Mouse (Mus musculus): ENCODE measurements around the gene Pced1b.
A peak's percentile ranks its signal among the peaks of the same experiment; 100 is the strongest.
"Not testable (repeated sequence)": the region's sequence is repeated elsewhere in the genome, so short reads cannot be mapped to it uniquely, and the experiment has no call there.

Pced1b gene

DNA sequence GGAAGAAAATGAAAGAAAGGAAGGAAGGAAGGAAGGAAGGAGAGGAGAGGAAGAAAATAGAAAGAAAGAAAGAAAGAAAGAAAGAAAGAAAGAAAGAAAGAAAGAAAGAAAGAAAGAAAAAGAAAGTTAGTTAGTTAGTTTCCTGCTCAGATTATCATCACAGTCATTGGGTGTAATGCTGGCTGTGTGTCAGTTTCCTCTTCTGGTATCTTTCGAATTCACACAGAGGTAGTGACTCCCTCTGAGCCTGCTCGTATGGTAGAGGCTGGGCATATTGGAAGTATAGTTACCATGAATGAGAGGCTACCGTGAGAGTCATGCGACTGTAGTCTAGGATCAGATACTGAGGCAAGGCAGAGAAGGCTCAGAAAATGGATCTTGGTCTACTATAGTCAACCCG, 104.8 kb downstream of the Pced1b start:
- TF ChIP-seq CTCF (conservative IDR thresholded peaks at IDR 0.05; ENCODE audit: low read length) (no peak), NANOG (IDR thresholded peaks at IDR 0.05; ENCODE audit: borderline replicate concordance, low read length) (no peak), POU5F1 (IDR thresholded peaks at IDR 0.05; ENCODE audit: borderline replicate concordance, low read length) (no peak)
- H3K9me3 ChIP-seq (ENCODE audit: low read length), result no peaks in the 10 kb centered on the region
- H3K4me3 ChIP-seq (replicated peaks; ENCODE audit: low read length), result no peak overlapping the region
- 0 out of 2 replicates have a peak, but pooled peaks cover 5% of the 10 kb centered on the region for H3K27me3 ChIP-seq (ENCODE audit: insufficient read depth, low read length)
- H3K4me1 ChIP-seq (replicated peaks; ENCODE audit: low read depth, low read length), result peaks cover 44% of the 10 kb centered on the region
- H3K36me3 ChIP-seq (ENCODE audit: insufficient read depth, low read length), result no peaks in the 10 kb centered on the region

DNA sequence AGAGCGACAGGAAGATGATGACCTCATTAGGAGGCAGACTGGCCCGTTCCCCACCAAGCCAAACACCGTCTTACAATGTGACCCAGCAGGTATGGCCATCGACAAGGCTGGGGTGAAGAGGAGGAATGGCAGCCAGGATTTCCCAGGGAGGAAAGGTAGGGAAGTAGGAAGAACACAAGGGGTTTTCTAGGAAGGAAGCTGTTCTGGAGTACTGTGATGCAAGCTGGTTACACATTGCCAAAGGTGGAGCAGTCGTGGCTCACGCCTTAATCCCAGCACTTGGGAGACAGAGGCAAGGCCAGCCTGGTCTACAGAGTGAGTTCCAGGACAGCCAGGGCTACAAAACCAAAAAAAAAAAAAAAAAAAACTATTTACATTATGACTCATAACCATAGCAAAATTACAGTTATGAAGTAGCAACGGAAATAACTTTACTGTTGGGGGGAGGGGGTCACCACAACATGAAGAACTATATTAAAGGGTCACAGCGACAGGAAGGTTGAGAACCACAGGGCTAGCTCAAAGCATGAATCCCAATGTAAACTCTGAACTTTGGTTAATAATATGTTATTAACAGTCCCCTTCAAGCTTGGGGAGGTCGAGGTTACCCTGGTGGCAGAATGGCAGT, 108.9 kb downstream of the Pced1b start:
- H3K4me1 ChIP-seq (replicated peaks; ENCODE audit: low read depth, low read length), result peaks cover 16% of the 10 kb centered on the region
- TF ChIP-seq NANOG (IDR thresholded peaks at IDR 0.05; ENCODE audit: borderline replicate concordance, low read length), result no peak
- H3K27me3 ChIP-seq (ENCODE audit: insufficient read depth, low read length), result no peaks in the 10 kb centered on the region
- no peak overlapping the region for H3K4me3 ChIP-seq (replicated peaks; ENCODE audit: low read length)
- H3K36me3 ChIP-seq (ENCODE audit: insufficient read depth, low read length), result no peaks in the 10 kb centered on the region
- no peaks in the 10 kb centered on the region for H3K9me3 ChIP-seq (ENCODE audit: low read length)

DNA sequence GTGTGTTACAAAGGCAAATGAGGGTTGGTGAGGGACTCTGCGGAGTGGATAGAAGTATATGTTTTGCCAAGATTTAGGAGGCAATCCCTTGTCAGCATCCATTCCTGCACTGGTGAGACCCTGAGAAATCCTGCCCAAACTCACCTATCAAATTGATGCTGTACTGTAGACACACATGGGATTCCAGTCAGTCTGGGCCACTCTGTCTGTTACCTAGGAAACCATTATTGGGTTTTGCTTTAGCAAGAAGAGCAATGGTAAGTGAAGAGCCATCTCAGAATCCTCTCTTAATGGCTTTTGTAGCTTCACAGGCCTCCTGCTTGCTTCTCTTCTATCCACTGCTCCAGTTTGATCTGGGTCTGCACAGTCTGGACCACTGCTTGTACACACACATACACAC, 110.1 kb downstream of the Pced1b start:
- no peaks in the 10 kb centered on the region for H3K9me3 ChIP-seq (ENCODE audit: low read length)
- H3K4me3 ChIP-seq (replicated peaks; ENCODE audit: low read length), result no peak overlapping the region
- H3K36me3 ChIP-seq (ENCODE audit: insufficient read depth, low read length), result no peaks in the 10 kb centered on the region
- peaks cover 23% of the 10 kb centered on the region for H3K4me1 ChIP-seq (replicated peaks; ENCODE audit: low read depth, low read length)
- TF ChIP-seq NANOG (IDR thresholded peaks at IDR 0.05; ENCODE audit: borderline replicate concordance, low read length), result no peak
- no peak for TF ChIP-seq POU5F1 (IDR thresholded peaks at IDR 0.05; ENCODE audit: borderline replicate concordance, low read length)
- TF ChIP-seq CTCF (conservative IDR thresholded peaks at IDR 0.05; ENCODE audit: low read length), result no peak
- no peaks in the 10 kb centered on the region for H3K27me3 ChIP-seq (ENCODE audit: insufficient read depth, low read length)

DNA sequence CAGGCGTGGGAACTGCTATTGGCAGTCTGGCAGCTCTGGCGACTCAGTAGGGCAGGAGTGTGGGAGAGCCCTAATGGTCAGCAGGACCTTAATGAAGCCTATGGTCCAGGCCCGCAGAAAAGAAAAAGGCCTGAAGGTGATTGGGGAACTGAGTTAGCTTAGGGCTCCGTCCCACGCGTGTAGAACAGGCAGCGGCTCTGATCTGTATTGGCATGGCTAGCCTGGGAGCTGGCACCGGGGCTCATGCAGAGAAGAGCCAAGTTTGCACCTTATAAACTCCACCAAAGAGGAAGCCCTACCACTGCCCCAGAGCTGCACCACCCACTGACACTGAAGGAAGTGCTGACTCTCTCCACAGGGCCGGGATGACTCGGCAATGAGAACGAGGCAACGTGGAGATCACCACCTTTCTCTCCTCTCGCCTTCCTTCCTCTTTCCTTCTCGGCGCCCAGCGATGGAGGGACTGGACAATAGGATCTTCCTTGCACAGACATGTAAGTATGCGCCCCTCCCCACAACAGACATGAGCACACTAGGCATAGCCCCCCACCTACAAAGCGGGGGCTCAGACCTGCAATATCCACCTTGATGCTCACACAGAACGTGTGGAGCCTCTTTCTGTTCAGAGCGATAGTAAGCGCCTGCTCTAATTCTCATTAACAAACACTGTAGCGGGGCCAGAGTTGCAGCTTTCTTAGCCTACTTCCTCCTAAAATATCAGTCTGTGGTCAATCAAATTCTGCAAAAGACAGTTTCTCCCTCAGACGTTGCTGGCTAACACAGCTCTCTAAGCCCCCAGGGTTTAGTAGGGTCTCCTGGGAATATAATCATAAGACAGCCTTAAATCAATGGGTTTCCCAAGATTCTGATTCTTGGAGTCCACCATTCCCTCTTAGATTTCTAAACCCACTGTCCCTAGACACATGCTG, 114.2 kb downstream of the Pced1b start:
- TF ChIP-seq CTCF (conservative IDR thresholded peaks at IDR 0.05; ENCODE audit: low read length) (no peak), NANOG (IDR thresholded peaks at IDR 0.05; ENCODE audit: borderline replicate concordance, low read length) (no peak), POU5F1 (IDR thresholded peaks at IDR 0.05; ENCODE audit: borderline replicate concordance, low read length) (no peak)
- H3K4me3 ChIP-seq (replicated peaks; ENCODE audit: low read length), result peak overlapping the region; percentile 68
- no peaks in the 10 kb centered on the region for H3K27me3 ChIP-seq (ENCODE audit: insufficient read depth, low read length)
- H3K9me3 ChIP-seq (ENCODE audit: low read length), result no peaks in the 10 kb centered on the region
- peaks cover 46% of the 10 kb centered on the region for H3K4me1 ChIP-seq (replicated peaks; ENCODE audit: low read depth, low read length)
- H3K36me3 ChIP-seq (ENCODE audit: insufficient read depth, low read length), result no peaks in the 10 kb centered on the region

DNA sequence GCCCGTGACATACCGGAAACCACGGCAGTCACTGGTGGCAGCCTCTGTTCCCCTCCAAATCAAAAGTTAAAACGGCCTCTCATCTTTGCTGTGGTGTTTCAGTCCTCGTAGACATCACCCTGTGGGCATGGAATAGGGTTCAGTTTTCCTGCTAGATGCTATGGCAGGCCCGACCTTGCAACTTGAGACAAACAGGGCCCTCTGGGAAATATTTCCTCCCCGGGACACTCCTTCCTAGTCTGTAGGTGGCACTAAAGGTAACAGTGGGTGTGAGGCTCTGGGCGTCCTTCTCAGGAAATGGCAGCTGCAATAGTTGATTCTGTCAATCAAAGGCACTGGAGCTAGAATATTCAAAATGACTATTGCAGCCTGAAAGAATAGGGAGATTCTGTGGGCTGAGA, 114.9 kb downstream of the Pced1b start:
- TF ChIP-seq NANOG (IDR thresholded peaks at IDR 0.05; ENCODE audit: borderline replicate concordance, low read length) (no peak), CTCF (conservative IDR thresholded peaks at IDR 0.05; ENCODE audit: low read length) (no peak), POU5F1 (IDR thresholded peaks at IDR 0.05; ENCODE audit: borderline replicate concordance, low read length) (no peak)
- no peaks in the 10 kb centered on the region for H3K9me3 ChIP-seq (ENCODE audit: low read length)
- H3K4me1 ChIP-seq (replicated peaks; ENCODE audit: low read depth, low read length), result peaks cover 51% of the 10 kb centered on the region
- no peaks in the 10 kb centered on the region for H3K27me3 ChIP-seq (ENCODE audit: insufficient read depth, low read length)
- peak overlapping the region; percentile 68 for H3K4me3 ChIP-seq (replicated peaks; ENCODE audit: low read length)
- H3K36me3 ChIP-seq (ENCODE audit: insufficient read depth, low read length), result no peaks in the 10 kb centered on the region

DNA sequence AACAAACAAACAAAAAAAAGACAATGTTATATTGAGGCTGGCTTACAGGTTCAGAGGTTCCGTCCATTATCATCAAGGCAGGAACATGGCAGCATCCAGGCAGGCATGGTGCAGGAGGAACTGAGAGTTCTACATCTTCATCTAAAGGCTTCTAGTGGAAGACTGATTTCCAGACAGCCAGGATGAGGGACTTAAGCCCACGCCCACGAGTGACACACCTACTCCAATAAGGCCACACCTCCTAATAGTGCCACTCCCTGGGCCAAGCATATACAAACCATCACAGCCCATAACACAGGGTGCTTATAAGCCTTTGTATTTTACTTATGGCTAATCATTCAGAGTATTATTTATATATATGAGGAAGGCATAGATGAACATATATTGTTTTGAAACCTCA, 117.4 kb downstream of the Pced1b start:
- H3K4me3 ChIP-seq (replicated peaks; ENCODE audit: low read length); H3K9me3 ChIP-seq (ENCODE audit: low read length); H3K27me3 ChIP-seq (ENCODE audit: insufficient read depth, low read length); H3K36me3 ChIP-seq (ENCODE audit: insufficient read depth, low read length): not testable (repeated sequence)
- H3K4me1 ChIP-seq (replicated peaks; ENCODE audit: low read depth, low read length), result peaks cover 69% of the 10 kb centered on the region

DNA sequence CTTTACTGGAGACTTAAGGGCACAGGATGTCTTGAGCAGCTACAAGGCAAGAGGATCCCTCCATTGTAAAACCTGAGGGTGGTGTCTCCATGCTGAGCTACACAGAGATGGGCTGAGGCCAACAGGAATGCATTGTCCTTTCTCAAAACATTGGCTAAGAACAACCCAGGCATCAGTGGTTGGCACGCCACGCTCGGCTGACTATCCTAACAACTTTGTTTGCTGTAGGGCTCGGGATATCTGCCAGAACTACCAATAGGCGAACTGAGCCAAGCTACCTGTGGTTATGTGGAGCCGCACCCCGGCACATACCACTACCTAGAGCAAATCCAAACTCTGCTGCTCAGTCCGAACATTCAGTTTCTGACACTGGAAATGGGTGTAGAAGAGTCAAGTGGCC, 118.1 kb downstream of the Pced1b start:
- H3K9me3 ChIP-seq (ENCODE audit: low read length), result no peaks in the 10 kb centered on the region
- no peak for TF ChIP-seq POU5F1 (IDR thresholded peaks at IDR 0.05; ENCODE audit: borderline replicate concordance, low read length)
- TF ChIP-seq CTCF (conservative IDR thresholded peaks at IDR 0.05; ENCODE audit: low read length), result no peak
- peaks cover 76% of the 10 kb centered on the region for H3K4me1 ChIP-seq (replicated peaks; ENCODE audit: low read depth, low read length)
- H3K27me3 ChIP-seq (ENCODE audit: insufficient read depth, low read length), result no peaks in the 10 kb centered on the region
- H3K4me3 ChIP-seq (replicated peaks; ENCODE audit: low read length), result no peak overlapping the region
- H3K36me3 ChIP-seq (ENCODE audit: insufficient read depth, low read length), result no peaks in the 10 kb centered on the region

DNA sequence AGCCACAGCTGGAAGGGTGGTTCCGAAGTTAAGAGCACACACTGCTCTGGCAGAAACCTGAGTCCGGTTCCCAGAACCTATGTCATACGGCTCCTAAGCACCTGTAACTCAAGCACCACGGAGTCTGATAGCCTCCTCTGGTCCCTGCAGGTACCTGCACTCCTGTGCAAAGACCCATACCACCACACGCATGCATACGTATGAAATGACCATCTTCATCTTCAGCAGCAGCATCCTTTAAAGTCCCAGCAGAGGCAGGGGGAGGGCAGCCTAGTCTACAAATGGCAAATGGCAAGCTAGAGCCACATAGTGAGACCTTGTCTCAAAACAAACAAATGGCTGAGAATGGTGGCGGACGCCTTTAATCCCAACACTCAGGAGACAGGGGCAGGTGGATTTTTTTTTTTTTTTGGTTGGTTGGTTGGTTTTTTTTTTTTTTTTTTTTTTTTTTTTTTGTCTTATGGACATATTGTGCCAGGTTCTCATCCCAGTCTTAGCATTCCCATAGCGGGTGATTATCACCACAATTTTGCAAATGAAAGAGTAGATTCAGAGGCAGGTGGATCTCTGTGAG, 121.2 kb downstream of the Pced1b start:
- Histone ChIP-seq H3K27me3 (ENCODE audit: insufficient read depth, low read length) (no peaks in the 10 kb centered on the region), H3K4me1 (replicated peaks; ENCODE audit: low read depth, low read length) (peaks cover 75% of the 10 kb centered on the region), H3K36me3 (ENCODE audit: insufficient read depth, low read length) (no peaks in the 10 kb centered on the region), H3K4me3 (replicated peaks; ENCODE audit: low read length) (peak overlapping the region; percentile 70), H3K9me3 (ENCODE audit: low read length) (no peaks in the 10 kb centered on the region)
- TF ChIP-seq NANOG (IDR thresholded peaks at IDR 0.05; ENCODE audit: borderline replicate concordance, low read length), result no peak
- no peak for TF ChIP-seq CTCF (conservative IDR thresholded peaks at IDR 0.05; ENCODE audit: low read length)
- no peak for TF ChIP-seq POU5F1 (IDR thresholded peaks at IDR 0.05; ENCODE audit: borderline replicate concordance, low read length)
